Mouse (Mus musculus) c-Kit-negative CD71-positive TER-119-positive erythroid progenitor cells, embryonic 14.5 days (primary cell): ENCODE results near the gene Gramd1a.

Experiments
- DNase-seq: peaks from one replicate; pipeline ENCODE4 v3.0.0-alpha.2; 2013; ENCODE audit warnings: low read depth, low spot score

Gramd1a gene

GRCm38 (mm10) chr7:31155296-31156033 lies at the start of gene Gramd1a:
Gene Gramd1a, minus strand, starts transcription at chr7:31155896.
- no peak for DNase-seq

- no peak for DNase-seq
Measured at GRCm38 (mm10) chr7:31195591-31196307, 40.1 kb upstream of the Gramd1a start.

GRCm38 (mm10) chr7:31184711-31185110 lies 29.0 kb upstream of the Gramd1a start:
- DNase-seq, result no peak

- DNase-seq, result no peak
Measured at GRCm38 (mm10) chr7:31182863-31183262, 27.2 kb upstream of the Gramd1a start.

GRCm38 (mm10) chr7:31176886-31177763 lies 21.4 kb upstream of the Gramd1a start:
- peak; percentile 9 for DNase-seq

- no peak for DNase-seq
Measured at GRCm38 (mm10) chr7:31175096-31175495, 19.4 kb upstream of the Gramd1a start.

GRCm38 (mm10) chr7:31174466-31174865 lies 18.8 kb upstream of the Gramd1a start:
- no peak for DNase-seq

GRCm38 (mm10) chr7:31172238-31172637 lies 16.5 kb upstream of the Gramd1a start:
- no peak for DNase-seq

- no peak for DNase-seq
Measured at GRCm38 (mm10) chr7:31170520-31170919, 14.8 kb upstream of the Gramd1a start.

GRCm38 (mm10) chr7:31168412-31168811 lies 12.7 kb upstream of the Gramd1a start:
- no peak for DNase-seq

GRCm38 (mm10) chr7:31164748-31165147 lies 9.1 kb upstream of the Gramd1a start:
- DNase-seq, result no peak

GRCm38 (mm10) chr7:31163666-31164577 lies 8.2 kb upstream of the Gramd1a start:
- DNase-seq, result no peak

- no peak for DNase-seq
Measured at GRCm38 (mm10) chr7:31162324-31162723, 6.6 kb upstream of the Gramd1a start.

- DNase-seq, result no peak
Measured at GRCm38 (mm10) chr7:31161831-31162230, 6.1 kb upstream of the Gramd1a start.

GRCm38 (mm10) chr7:31161246-31161645 lies 5.5 kb upstream of the Gramd1a start:
- no peak for DNase-seq

- DNase-seq, result no peak
Measured at GRCm38 (mm10) chr7:31160763-31161162, 5.1 kb upstream of the Gramd1a start.

GRCm38 (mm10) chr7:31156034-31156928 lies 585 bp upstream of the Gramd1a start:
- DNase-seq, result no peak

GRCm38 (mm10) chr7:31153536-31154320 lies 2.0 kb downstream of the Gramd1a start:
- no peak for DNase-seq
